Mouse (Mus musculus): Measurements from ENCODE around the gene Gsx1. TPM values are rescaled to one million over a fixed set of nuclear protein-coding genes. Genes with fewer than 3 reads are reported as not detected.

Gene Gsx1
- polyA plus RNA-seq, 1 experiment from 2014 or later: 2.0 TPM

Other genes with a start within 250 kb of the Gsx1 start
- 104 and 105 TPM in 2 replicates for gene Gtf3a, start 240.0 kb upstream of the Gsx1 start, polyA plus RNA-seq (2014; fragmentation: Nextera tagmentation; extraction: Ambion mirVana)
- gene Mtif3, start 224.9 kb upstream of the Gsx1 start, polyA plus RNA-seq (2014; fragmentation: Nextera tagmentation; extraction: Ambion mirVana): 25.2 and 34.7 TPM in 2 replicates
- 3.9 and 6.6 TPM in 2 replicates for gene Lnx2, start 112.1 kb upstream of the Gsx1 start, polyA plus RNA-seq (2014; fragmentation: Nextera tagmentation; extraction: Ambion mirVana)
- gene Polr1d, start 111.6 kb upstream of the Gsx1 start, polyA plus RNA-seq (2014; fragmentation: Nextera tagmentation; extraction: Ambion mirVana): 101 and 108 TPM in 2 replicates
- not detected in 2 replicates for gene Pdx1, start 81.3 kb downstream of the Gsx1 start, polyA plus RNA-seq (2014; fragmentation: Nextera tagmentation; extraction: Ambion mirVana)
- gene Cdx2, start 118.6 kb downstream of the Gsx1 start, polyA plus RNA-seq (2014; fragmentation: Nextera tagmentation; extraction: Ambion mirVana): not detected in 2 replicates
- not detected in 2 replicates for gene Urad, start 133.7 kb downstream of the Gsx1 start, polyA plus RNA-seq (2014; fragmentation: Nextera tagmentation; extraction: Ambion mirVana)
- gene Flt3, start 211.8 kb downstream of the Gsx1 start, polyA plus RNA-seq (2014; fragmentation: Nextera tagmentation; extraction: Ambion mirVana): 0.72 and 1.9 TPM in 2 replicates
- 54.5 and 62.8 TPM in 2 replicates for gene Pan3, start 241.5 kb downstream of the Gsx1 start, polyA plus RNA-seq (2014; fragmentation: Nextera tagmentation; extraction: Ambion mirVana)